Mouse (Mus musculus): ENCODE results near the gene Polr2g.

The Polr2g gene

DNA sequence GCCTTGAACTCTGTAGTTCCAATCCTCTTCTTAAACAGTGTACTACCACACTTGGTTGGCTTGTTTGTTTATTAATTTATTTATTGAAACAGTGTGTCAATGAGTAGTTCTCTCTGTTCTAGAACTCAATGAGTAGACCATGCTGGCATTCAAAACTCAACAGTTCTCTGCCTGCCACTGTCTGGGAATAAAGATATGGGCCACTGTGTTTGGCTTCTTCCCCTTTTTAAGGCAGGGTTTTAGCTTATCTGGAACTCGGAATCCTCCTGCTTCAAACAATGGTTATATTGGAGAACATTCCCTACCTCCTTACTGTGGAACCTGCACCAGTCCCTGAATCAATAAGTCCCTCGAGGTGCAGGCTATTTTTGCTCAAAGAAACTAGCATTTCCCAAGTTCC, 39.5 kb downstream of the Polr2g start:
- no peak for DNase-seq (ENCODE audit: low spot score in 2 of 2)

GRCm38 (mm10) chr19:8757471-8757998, 40.8 kb downstream of the Polr2g start:
- DNase-seq (ENCODE audit: low spot score in 2 of 2): no peak

- DNase-seq (ENCODE audit: low spot score in 2 of 2): peak; percentile 91 to 92
Observed at GRCm38 (mm10) chr19:8756635-8757387, 41.6 kb downstream of the Polr2g start, which contains the start of gene Nxf1. Nxf1 (plus strand) TSS chr19:8757073.

DNA sequence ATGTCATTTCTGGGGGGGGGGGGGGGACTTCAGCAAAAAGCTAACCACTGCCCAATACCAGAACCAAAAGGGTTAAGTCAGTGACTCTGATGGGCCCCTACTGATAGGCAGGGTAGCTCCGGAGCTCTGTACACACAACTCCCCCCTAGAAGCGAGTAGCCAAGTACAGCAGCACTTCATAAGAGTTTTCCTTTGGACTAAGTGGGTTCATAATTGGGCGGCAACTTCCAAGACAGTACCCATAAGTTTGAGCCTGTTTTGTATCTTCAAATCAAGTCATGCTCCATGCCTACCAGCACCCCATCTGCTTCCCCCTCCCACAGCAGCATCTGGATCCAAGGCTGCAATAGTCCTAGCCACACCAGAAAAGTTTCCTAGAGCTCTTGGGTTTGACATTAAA, 42.7 kb downstream of the Polr2g start:
- DNase-seq (ENCODE audit: low spot score in 2 of 2): no peak

GRCm38 (mm10) chr19:8747368-8747767, 51.0 kb downstream of the Polr2g start:
- DNase-seq (ENCODE audit: low spot score in 2 of 2): no peak

DNA sequence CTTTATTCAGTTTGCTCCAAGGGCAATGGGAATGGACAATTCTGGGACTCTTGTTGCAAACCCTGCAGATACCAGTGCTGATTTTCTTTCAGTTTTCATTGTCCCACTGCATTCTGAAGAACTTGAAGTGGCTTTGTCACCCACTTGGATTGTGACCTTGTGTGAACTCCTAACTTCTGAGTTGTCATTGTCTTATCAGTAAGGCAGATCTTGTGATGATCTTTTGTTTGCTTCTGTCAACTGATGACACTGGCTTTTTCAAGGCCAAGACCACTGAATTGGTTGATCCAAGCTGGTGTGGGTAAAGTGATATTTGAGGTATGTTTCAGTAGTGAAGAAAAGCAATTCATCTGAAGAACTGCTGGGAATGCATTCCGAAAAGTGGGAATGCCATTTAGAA, 53.0 kb downstream of the Polr2g start:
- DNase-seq (ENCODE audit: low spot score in 2 of 2): no peak

Measured in spleen, postnatal 36 days (tissue).